Mouse (Mus musculus): ENCODE results near the gene Utf1. TPM values are rescaled to one million over a fixed set of nuclear protein-coding genes. Genes with fewer than 3 reads are reported as not detected.

Utf1 gene
- polyA plus RNA-seq, 1 experiment from 2014 or later, result not detected

GRCm38 (mm10) chr7:139909469-139909868 is 34.1 kb upstream of the Utf1 start:
- Histone ChIP-seq H3K36me3 (replicated peaks) (no peaks in the 10 kb centered on the region), H3K9me3 (no peaks in the 10 kb centered on the region), H3K4me3 (replicated peaks) (no peak overlapping the region), H3K9ac (no peak overlapping the region), H3K27ac (no peak overlapping the region), H3K27me3 (peaks cover 43% of the 10 kb centered on the region), H3K4me2 (no peak overlapping the region), H3K4me1 (peaks cover 23% of the 10 kb centered on the region)
- WGBS, result 48% methylated on average over 6 of the region's 6 CpGs
- peak; percentile 34; the same call in 1 of the 2 replicates for ATAC-seq (ENCODE audit: low FRiP score)

GRCm38 (mm10) chr7:139910204-139910835 is 33.3 kb upstream of the Utf1 start:
- peak overlapping the region; percentile 2; the same call in 1 of the 2 replicates for H3K9ac ChIP-seq
- H3K27ac ChIP-seq, result no peak overlapping the region
- peaks cover 26% of the 10 kb centered on the region for H3K4me1 ChIP-seq
- H3K36me3 ChIP-seq (replicated peaks), result no peaks in the 10 kb centered on the region
- no peak for ATAC-seq (ENCODE audit: low FRiP score)
- no peak overlapping the region for H3K4me2 ChIP-seq
- H3K9me3 ChIP-seq, result no peaks in the 10 kb centered on the region
- H3K27me3 ChIP-seq, result peaks cover 52% of the 10 kb centered on the region
- no peak overlapping the region for H3K4me3 ChIP-seq (replicated peaks)
- WGBS, result 56% methylated on average over 11 of the region's 11 CpGs

GRCm38 (mm10) chr7:139914141-139915047 is 29.2 kb upstream of the Utf1 start:
- H3K36me3 ChIP-seq (replicated peaks), result no peaks in the 10 kb centered on the region
- no peak overlapping the region for H3K27ac ChIP-seq
- peak; percentile 73 for ATAC-seq (ENCODE audit: low FRiP score)
- H3K9ac ChIP-seq, result no peak overlapping the region
- 11% methylated on average over 29 of the region's 29 CpGs for WGBS
- peak overlapping the region; percentile 44 for H3K4me2 ChIP-seq
- H3K9me3 ChIP-seq, result no peaks in the 10 kb centered on the region
- peaks cover 71% of the 10 kb centered on the region for H3K27me3 ChIP-seq
- H3K4me3 ChIP-seq (replicated peaks), result peak overlapping the region; percentile 23
- peaks cover 24% of the 10 kb centered on the region for H3K4me1 ChIP-seq

GRCm38 (mm10) chr7:139915646-139916257 is 27.8 kb upstream of the Utf1 start:
- Histone ChIP-seq H3K9me3 (no peaks in the 10 kb centered on the region), H3K27ac (no peak overlapping the region), H3K9ac (no peak overlapping the region), H3K36me3 (replicated peaks) (no peaks in the 10 kb centered on the region), H3K4me2 (peak overlapping the region; percentile 24; the same call in 1 of the 2 replicates), H3K4me3 (replicated peaks) (no peak overlapping the region), H3K4me1 (peaks cover 15% of the 10 kb centered on the region), H3K27me3 (peaks cover 78% of the 10 kb centered on the region)
- 6% methylated on average over 14 of the region's 14 CpGs for WGBS
- ATAC-seq (ENCODE audit: low FRiP score), result no peak

- Histone ChIP-seq H3K9me3 (no peaks in the 10 kb centered on the region), H3K27me3 (peaks cover 78% of the 10 kb centered on the region), H3K36me3 (replicated peaks) (no peaks in the 10 kb centered on the region), H3K4me3 (replicated peaks) (no peak overlapping the region), H3K27ac (no peak overlapping the region), H3K4me1 (peaks cover 15% of the 10 kb centered on the region), H3K9ac (no peak overlapping the region), H3K4me2 (no peak overlapping the region)
- no peak for ATAC-seq (ENCODE audit: low FRiP score)
- whole genome bisulfite sequencing, result 0% methylated on average over 1 of the region's 1 CpGs
Observed at GRCm38 (mm10) chr7:139916345-139916744, 27.2 kb upstream of the Utf1 start.

GRCm38 (mm10) chr7:139918262-139918661 is 25.3 kb upstream of the Utf1 start:
- peaks cover 61% of the 10 kb centered on the region for H3K27me3 ChIP-seq
- no peaks in the 10 kb centered on the region for H3K9me3 ChIP-seq
- H3K36me3 ChIP-seq (replicated peaks), result no peaks in the 10 kb centered on the region
- no peak overlapping the region for H3K27ac ChIP-seq
- no peak overlapping the region for H3K4me3 ChIP-seq (replicated peaks)
- H3K4me1 ChIP-seq, result peaks cover 15% of the 10 kb centered on the region
- ATAC-seq (ENCODE audit: low FRiP score), result no peak
- H3K9ac ChIP-seq, result no peak overlapping the region
- 79% methylated on average over 4 of the region's 4 CpGs for WGBS
- no peak overlapping the region for H3K4me2 ChIP-seq

- no peak overlapping the region for H3K4me2 ChIP-seq
- peak; percentile 64; the same call in 1 of the 2 replicates for ATAC-seq (ENCODE audit: low FRiP score)
- no peak overlapping the region for H3K4me3 ChIP-seq (replicated peaks)
- H3K36me3 ChIP-seq (replicated peaks), result no peaks in the 10 kb centered on the region
- no peak overlapping the region for H3K27ac ChIP-seq
- WGBS, result 10% methylated on average over 11 of the region's 11 CpGs
- H3K9me3 ChIP-seq, result no peaks in the 10 kb centered on the region
- H3K4me1 ChIP-seq, result peaks cover 6% of the 10 kb centered on the region; the same call in 1 of the 2 replicates
- H3K9ac ChIP-seq, result no peak overlapping the region; the same call in 1 of the 2 replicates
- peaks cover 19% of the 10 kb centered on the region for H3K27me3 ChIP-seq
Observed at GRCm38 (mm10) chr7:139930732-139931131, 12.9 kb upstream of the Utf1 start.

GRCm38 (mm10) chr7:139936705-139937104 is 6.9 kb upstream of the Utf1 start:
- H3K4me2 ChIP-seq, result no peak overlapping the region
- no peaks in the 10 kb centered on the region for H3K36me3 ChIP-seq (replicated peaks)
- ATAC-seq (ENCODE audit: low FRiP score), result no peak
- peaks cover 17% of the 10 kb centered on the region for H3K27me3 ChIP-seq
- WGBS, result 88% methylated on average over 10 of the region's 10 CpGs
- H3K4me3 ChIP-seq (replicated peaks), result no peak overlapping the region
- H3K9ac ChIP-seq, result no peak overlapping the region
- H3K9me3 ChIP-seq, result no peaks in the 10 kb centered on the region
- H3K4me1 ChIP-seq, result no peaks in the 10 kb centered on the region
- no peak overlapping the region for H3K27ac ChIP-seq

GRCm38 (mm10) chr7:139937138-139937537 is 6.5 kb upstream of the Utf1 start:
- Histone ChIP-seq H3K27ac (no peak overlapping the region), H3K4me2 (no peak overlapping the region)

GRCm38 (mm10) chr7:139937810-139938209 is 5.8 kb upstream of the Utf1 start:
- Histone ChIP-seq H3K36me3 (replicated peaks) (no peaks in the 10 kb centered on the region), H3K27me3 (peaks cover 26% of the 10 kb centered on the region), H3K4me3 (replicated peaks) (no peak overlapping the region), H3K9ac (no peak overlapping the region), H3K4me1 (no peaks in the 10 kb centered on the region), H3K4me2 (no peak overlapping the region), H3K9me3 (no peaks in the 10 kb centered on the region), H3K27ac (no peak overlapping the region)
- no peak for ATAC-seq (ENCODE audit: low FRiP score)
- 69% methylated on average over 5 of the region's 5 CpGs for WGBS

More at GRCm38 (mm10) chr7:139937138-139937537, 6.5 kb upstream of the Utf1 start:
- Histone ChIP-seq H3K36me3 (replicated peaks) (no peaks in the 10 kb centered on the region), H3K9me3 (no peaks in the 10 kb centered on the region), H3K27me3 (peaks cover 20% of the 10 kb centered on the region), H3K4me3 (replicated peaks) (no peak overlapping the region), H3K9ac (no peak overlapping the region), H3K4me1 (no peaks in the 10 kb centered on the region)
- ATAC-seq (ENCODE audit: low FRiP score), result no peak
- 84% methylated on average over 3 of the region's 3 CpGs for WGBS

- H3K9ac ChIP-seq, result no peak overlapping the region
- no peak for ATAC-seq (ENCODE audit: low FRiP score)
- H3K4me2 ChIP-seq, result no peak overlapping the region
- no peaks in the 10 kb centered on the region for H3K9me3 ChIP-seq
- peaks cover 13% of the 10 kb centered on the region for H3K4me1 ChIP-seq
- no peak overlapping the region for H3K27ac ChIP-seq
- no peaks in the 10 kb centered on the region for H3K36me3 ChIP-seq (replicated peaks)
- peaks cover 55% of the 10 kb centered on the region for H3K27me3 ChIP-seq
- WGBS, result 70% methylated on average over 16 of the region's 16 CpGs
- H3K4me3 ChIP-seq (replicated peaks), result no peak overlapping the region
Observed at GRCm38 (mm10) chr7:139940476-139941209, 2.9 kb upstream of the Utf1 start.
